Mouse (Mus musculus) adipocyte (in vitro differentiated cells): Measurements from ENCODE around the gene Rnaset2a.
"Not testable (repeated sequence)": the region's sequence is repeated elsewhere in the genome, so short reads cannot be mapped to it uniquely, and the experiment has no call there.

Experiments used
- DNase-seq: peaks from one replicate; pipeline ENCODE4 v3.0.0-alpha.2; 2016; ENCODE audit warnings: low spot score

The Rnaset2a gene

GRCm38 (mm10) chr17:8147439-8148316, at the start of gene Rnaset2a, which contains the start of gene Gm49673:
Rnaset2a (minus strand) TSS chr17:8148097.
Gm49673 (minus strand) TSS chr17:8147788.
- peak; percentile 19 for DNase-seq

GRCm38 (mm10) chr17:8197652-8198051, 49.8 kb upstream of the Rnaset2a start:
- no peak for DNase-seq

- DNase-seq: no peak
These were observed 47.9 kb upstream of the Rnaset2a start for GRCm38 (mm10) chr17:8195685-8196376.

- DNase-seq: no peak
These were observed 45.8 kb upstream of the Rnaset2a start for GRCm38 (mm10) chr17:8193678-8194077.

GRCm38 (mm10) chr17:8184217-8184616, 36.3 kb upstream of the Rnaset2a start:
- DNase-seq: no peak

GRCm38 (mm10) chr17:8183815-8184214, 35.9 kb upstream of the Rnaset2a start:
- DNase-seq: no peak

GRCm38 (mm10) chr17:8177090-8177489, 29.2 kb upstream of the Rnaset2a start:
- DNase-seq: no peak

- no peak for DNase-seq
These were observed 23.2 kb upstream of the Rnaset2a start for GRCm38 (mm10) chr17:8171081-8171480.

- no peak for DNase-seq
These were observed 22.4 kb upstream of the Rnaset2a start for GRCm38 (mm10) chr17:8170331-8170730.

- not testable (repeated sequence) for DNase-seq
These were observed 19.5 kb upstream of the Rnaset2a start for GRCm38 (mm10) chr17:8167436-8167835.

GRCm38 (mm10) chr17:8166454-8166853, 18.6 kb upstream of the Rnaset2a start:
- DNase-seq: not testable (repeated sequence)

GRCm38 (mm10) chr17:8165977-8166376, 18.1 kb upstream of the Rnaset2a start:
- not testable (repeated sequence) for DNase-seq

- peak; percentile 23 for DNase-seq
These were observed 17.7 kb upstream of the Rnaset2a start for GRCm38 (mm10) chr17:8165608-8165945.

GRCm38 (mm10) chr17:8164701-8165607, 17.1 kb upstream of the Rnaset2a start, which contains the start of gene Fgfr1op:
Fgfr1op (plus strand) TSS chr17:8165501.
- DNase-seq: peak; percentile 59

GRCm38 (mm10) chr17:8160969-8161368, 13.1 kb upstream of the Rnaset2a start:
- DNase-seq: peak; percentile 24

GRCm38 (mm10) chr17:8158627-8159026, 10.7 kb upstream of the Rnaset2a start:
- DNase-seq: not testable (repeated sequence)

- DNase-seq: not testable (repeated sequence)
These were observed 8.1 kb upstream of the Rnaset2a start for GRCm38 (mm10) chr17:8155982-8156381.

GRCm38 (mm10) chr17:8155010-8155409, 7.1 kb upstream of the Rnaset2a start:
- not testable (repeated sequence) for DNase-seq

- DNase-seq: peak; percentile 50
These were observed 966 bp downstream of the Rnaset2a start for GRCm38 (mm10) chr17:8146931-8147330.

GRCm38 (mm10) chr17:8143802-8144673, 3.9 kb downstream of the Rnaset2a start:
- not testable (repeated sequence) for DNase-seq

GRCm38 (mm10) chr17:8140210-8140609, 7.7 kb downstream of the Rnaset2a start:
- not testable (repeated sequence) for DNase-seq
